Mouse (Mus musculus) neural tube, embryonic 13.5 days (tissue): ENCODE data around the gene Utrn. TPM values are rescaled to one million over a fixed set of nuclear protein-coding genes. Genes with fewer than 3 reads are reported as not detected.

Experiments
- ATAC-seq: fragments of 200-750 bp; cut with Nextera tagmentation; 2 replicates; pipeline ENCODE4 v1.8.0; 2017; ENCODE audit warnings: low read depth, mild to moderate bottlenecking, moderate TSS enrichment, moderate library complexity
- H3K27ac ChIP-seq: fragments of 300-500 bp; sonication (generic); replicated peaks from 2 replicates; pipeline ENCODE4 v1.5.1; 2015; ENCODE audit warnings: moderate library complexity, mild to moderate bottlenecking, inconsistent platforms
- H3K27me3 ChIP-seq: fragments of 300-500 bp; sonication (generic); 2 replicates; pipeline ENCODE4 v1.6.1; 2015; ENCODE audit warnings: mild to moderate bottlenecking, inconsistent platforms
- H3K36me3 ChIP-seq: fragments of 300-500 bp; sonication (generic); 2 replicates; pipeline ENCODE4 v1.6.1; 2015; ENCODE audit warnings: mild to moderate bottlenecking, inconsistent platforms
- H3K4me1 ChIP-seq: fragments of 300-500 bp; sonication (generic); replicated peaks from 2 replicates; pipeline ENCODE4 v1.6.1; 2015; ENCODE audit warnings: inconsistent platforms
- H3K4me2 ChIP-seq: fragments of 300-500 bp; sonication (generic); 2 replicates; pipeline ENCODE4 v1.6.1; 2015; ENCODE audit warnings: inconsistent platforms, mild to moderate bottlenecking, moderate library complexity
- H3K4me3 ChIP-seq: fragments of 300-500 bp; sonication (generic); 2 replicates; pipeline ENCODE4 v1.5.1; 2015; ENCODE audit warnings: mild to moderate bottlenecking, inconsistent platforms
- H3K9ac ChIP-seq: fragments of 300-500 bp; sonication (generic); 2 replicates; pipeline ENCODE4 v1.6.1; 2015; ENCODE audit warnings: moderate library complexity, mild to moderate bottlenecking, inconsistent platforms
- H3K9me3 ChIP-seq: fragments of 300-500 bp; sonication (generic); 2 replicates; pipeline ENCODE4 v1.6.1; 2016; ENCODE audit warnings: inconsistent platforms
- WGBS: fragments of 180-500 bp; shearing (Covaris S2); methylation state at CpG from one replicate; pipeline ENCODE4 v1.1.7; 2015; 5-methylcytosine and 5-hydroxymethylcytosine counted together
- polyA plus RNA-seq: library from polyadenylated mRNA; unstranded; fragments of >200 nt; fragmentation: Nextera tagmentation; extraction: Ambion mirVana; gene quantifications from 2 replicates; pipeline ENCODE4 v1.2.1, GENCODE M21; 2015

Utrn gene
- polyA plus RNA-seq, 1 experiment from 2014 or later, result 34.3 TPM

- Histone ChIP-seq H3K27me3 (no peaks in the 10 kb centered on the region), H3K9me3 (no peaks in the 10 kb centered on the region), H3K27ac (no peak overlapping the region), H3K4me3 (no peak overlapping the region), H3K9ac (no peak overlapping the region), H3K4me2 (no peak overlapping the region), H3K4me1 (peaks cover 14% of the 10 kb centered on the region), H3K36me3 (peaks cover 13% of the 10 kb centered on the region)
- no peak for ATAC-seq
- 71% methylated on average over 9 of the region's 9 CpGs for WGBS
Observed at GRCm38 (mm10) chr10:12737926-12738325, 131.2 kb downstream of the Utrn start.

DNA sequence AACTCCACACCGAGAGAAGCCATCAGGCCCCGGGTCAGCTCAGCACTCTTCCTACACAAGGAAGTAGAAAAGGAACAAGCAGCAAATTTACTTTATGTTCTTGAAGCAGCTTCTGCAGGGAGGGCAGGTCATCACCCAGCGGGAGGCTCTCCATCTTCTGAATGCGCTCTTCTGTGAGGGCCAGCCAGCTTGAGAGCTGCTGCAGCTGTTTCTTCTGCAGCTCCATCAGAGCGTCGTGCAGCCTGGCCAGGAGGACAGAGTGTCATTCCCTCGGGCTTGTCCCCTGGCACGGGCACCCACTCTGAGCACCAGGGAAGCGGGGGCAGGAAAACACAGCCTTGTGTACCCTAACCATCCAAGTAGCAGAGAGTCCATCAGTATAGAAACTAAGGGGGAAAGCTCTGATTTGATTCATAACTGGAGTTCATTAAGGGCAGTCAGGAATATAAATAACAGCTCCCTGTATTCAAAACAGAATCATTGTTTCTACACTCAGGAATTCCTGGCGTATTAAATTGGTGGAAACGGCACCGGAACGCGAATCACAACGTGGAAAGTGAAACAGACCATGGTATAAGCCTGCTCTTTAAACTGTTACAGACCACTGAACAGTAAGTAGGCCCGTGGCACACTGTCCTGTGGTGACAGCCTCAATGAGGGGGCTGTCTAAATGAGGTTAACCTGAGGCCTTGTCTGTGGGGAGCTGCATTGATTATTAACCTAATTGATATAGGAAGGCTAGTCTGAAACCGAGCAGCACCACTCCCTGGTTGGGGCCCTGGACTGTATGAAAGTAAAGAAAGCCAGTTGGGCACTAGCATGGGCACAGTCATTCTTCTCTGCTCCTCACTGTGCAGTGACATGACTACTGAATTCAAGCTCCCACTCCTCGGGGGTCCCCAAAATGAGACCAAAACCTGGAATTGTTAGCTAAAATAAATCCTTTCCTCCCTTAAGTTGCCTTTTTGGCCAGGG lies 132.0 kb downstream of the Utrn start:
- Histone ChIP-seq H3K9ac (no peak overlapping the region), H3K4me3 (no peak overlapping the region), H3K4me2 (no peak overlapping the region), H3K36me3 (peaks cover 13% of the 10 kb centered on the region), H3K27ac (0 out of 2 replicates have a peak overlapping the region, but pooled peaks have one; percentile 25), H3K27me3 (no peaks in the 10 kb centered on the region), H3K9me3 (no peaks in the 10 kb centered on the region), H3K4me1 (peaks cover 14% of the 10 kb centered on the region)
- WGBS, result 28% methylated on average over 18 of the region's 18 CpGs
- peak; percentile 67 for ATAC-seq

GRCm38 (mm10) chr10:12735695-12736094 lies 133.5 kb downstream of the Utrn start:
- peaks cover 15% of the 10 kb centered on the region for H3K4me1 ChIP-seq
- WGBS, result 100% methylated on average over 1 of the region's 1 CpGs

DNA sequence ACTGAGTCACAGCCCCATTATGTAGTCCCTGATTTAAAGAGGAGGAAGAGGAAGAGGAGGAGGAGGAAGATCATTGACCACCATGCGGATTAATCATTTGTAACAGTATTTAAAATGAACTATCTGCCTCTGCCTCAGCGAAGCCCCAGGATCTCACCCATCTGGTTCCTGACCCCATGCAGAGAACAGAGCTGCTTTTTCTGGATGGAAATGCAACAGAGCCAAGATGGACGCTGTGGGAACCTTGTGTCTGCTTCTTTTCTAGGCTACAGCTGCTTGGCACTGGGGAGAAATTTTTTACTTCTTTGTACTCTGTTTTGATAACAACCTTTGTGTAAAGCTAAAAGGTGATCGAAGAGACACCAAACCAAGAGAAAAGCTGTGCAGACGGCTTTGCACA lies 137.7 kb downstream of the Utrn start:
- peaks cover 6% of the 10 kb centered on the region; the same call in 1 of the 2 replicates for H3K4me1 ChIP-seq
- no peak for ATAC-seq

More at GRCm38 (mm10) chr10:12735695-12736094, 133.5 kb downstream of the Utrn start:
- Histone ChIP-seq H3K9me3 (no peaks in the 10 kb centered on the region), H3K27ac (no peak overlapping the region), H3K4me3 (no peak overlapping the region), H3K27me3 (no peaks in the 10 kb centered on the region), H3K9ac (no peak overlapping the region), H3K36me3 (peaks cover 13% of the 10 kb centered on the region), H3K4me2 (no peak overlapping the region)
- ATAC-seq, result no peak

DNA sequence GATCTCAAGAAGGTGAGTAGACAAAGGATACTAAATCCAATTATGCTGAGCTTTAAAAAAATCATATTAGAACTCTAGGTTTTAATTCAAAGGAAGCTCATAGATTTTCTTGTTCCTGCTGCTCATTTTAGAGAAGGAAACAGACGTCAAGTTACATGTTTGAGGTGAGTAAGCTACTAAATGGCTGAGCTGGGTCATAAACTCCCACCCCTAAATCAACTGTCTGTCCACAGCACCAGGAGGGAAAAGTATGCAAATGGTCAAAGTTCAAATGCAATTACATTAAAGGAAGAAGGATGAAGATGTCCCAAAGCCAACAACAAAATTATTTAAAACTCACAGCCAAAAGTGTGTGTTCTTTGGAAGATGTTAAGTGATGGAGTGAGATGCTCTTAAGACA lies 139.5 kb downstream of the Utrn start:
- H3K4me1 ChIP-seq, result peaks cover 24% of the 10 kb centered on the region
- H3K36me3 ChIP-seq, result peaks cover 6% of the 10 kb centered on the region
- no peak overlapping the region for H3K4me3 ChIP-seq
- no peak overlapping the region for H3K9ac ChIP-seq
- H3K27ac ChIP-seq, result no peak overlapping the region
- H3K9me3 ChIP-seq, result no peaks in the 10 kb centered on the region
- 50% methylated on average over 1 of the region's 1 CpGs for WGBS
- H3K27me3 ChIP-seq, result no peaks in the 10 kb centered on the region
- ATAC-seq, result no peak
- no peak overlapping the region for H3K4me2 ChIP-seq

More for the DNA sequence above, 137.7 kb downstream of the Utrn start:
- no peaks in the 10 kb centered on the region for H3K27me3 ChIP-seq
- peaks cover 13% of the 10 kb centered on the region for H3K36me3 ChIP-seq
- no peak overlapping the region for H3K9ac ChIP-seq
- H3K9me3 ChIP-seq, result no peaks in the 10 kb centered on the region
- 66% methylated on average over 5 of the region's 5 CpGs for whole genome bisulfite sequencing
- H3K27ac ChIP-seq, result no peak overlapping the region
- no peak overlapping the region for H3K4me2 ChIP-seq
- H3K4me3 ChIP-seq, result no peak overlapping the region

- 88% methylated on average over 5 of the region's 5 CpGs for WGBS
- Histone ChIP-seq H3K4me1 (peaks cover 30% of the 10 kb centered on the region), H3K9ac (no peak overlapping the region), H3K4me3 (no peak overlapping the region), H3K27ac (no peak overlapping the region), H3K4me2 (no peak overlapping the region), H3K9me3 (no peaks in the 10 kb centered on the region), H3K36me3 (peaks cover 5% of the 10 kb centered on the region), H3K27me3 (no peaks in the 10 kb centered on the region)
- ATAC-seq, result no peak
Observed at GRCm38 (mm10) chr10:12729033-12729432, 140.1 kb downstream of the Utrn start.

DNA sequence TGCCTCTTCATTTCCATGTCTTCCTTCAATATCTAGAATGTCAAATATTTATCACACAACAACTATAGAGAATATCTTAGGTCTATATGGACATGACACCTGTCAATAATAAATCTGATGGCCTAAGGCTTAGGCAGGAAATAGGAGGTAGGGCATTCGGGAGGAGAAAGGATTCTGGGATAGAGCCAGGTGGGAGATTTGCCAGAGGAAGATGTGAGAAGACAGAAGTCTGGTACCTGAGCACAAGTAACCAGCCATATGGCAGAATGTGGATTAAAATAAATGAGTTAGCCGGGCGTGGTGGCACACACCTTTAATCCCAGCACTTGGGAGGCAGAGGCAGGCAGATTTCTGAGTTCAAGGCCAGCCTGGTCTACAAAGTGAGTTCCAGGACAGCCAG lies 141.3 kb downstream of the Utrn start:
- no peak overlapping the region for H3K4me2 ChIP-seq
- H3K27me3 ChIP-seq, result no peaks in the 10 kb centered on the region
- H3K4me3 ChIP-seq, result no peak overlapping the region
- no peak overlapping the region for H3K27ac ChIP-seq
- ATAC-seq, result no peak
- H3K36me3 ChIP-seq, result no peaks in the 10 kb centered on the region
- H3K9ac ChIP-seq, result no peak overlapping the region
- H3K9me3 ChIP-seq, result no peaks in the 10 kb centered on the region
- peaks cover 34% of the 10 kb centered on the region for H3K4me1 ChIP-seq
- 94% methylated on average over 3 of the region's 3 CpGs for WGBS

- H3K9me3 ChIP-seq, result no peaks in the 10 kb centered on the region
- no peaks in the 10 kb centered on the region for H3K36me3 ChIP-seq
- peaks cover 34% of the 10 kb centered on the region for H3K4me1 ChIP-seq
- peak; percentile 36 for ATAC-seq
- H3K27me3 ChIP-seq, result no peaks in the 10 kb centered on the region
- H3K9ac ChIP-seq, result no peak overlapping the region
- H3K4me2 ChIP-seq, result no peak overlapping the region
- 39% methylated on average over 13 of the region's 13 CpGs for WGBS
- H3K4me3 ChIP-seq, result no peak overlapping the region
- H3K27ac ChIP-seq, result no peak overlapping the region
Observed at GRCm38 (mm10) chr10:12726041-12726608, 143.0 kb downstream of the Utrn start.

- 54% methylated on average over 14 of the region's 14 CpGs for WGBS
- H3K4me2 ChIP-seq, result no peak overlapping the region
Observed at GRCm38 (mm10) chr10:12724247-12725001, 144.7 kb downstream of the Utrn start.

DNA sequence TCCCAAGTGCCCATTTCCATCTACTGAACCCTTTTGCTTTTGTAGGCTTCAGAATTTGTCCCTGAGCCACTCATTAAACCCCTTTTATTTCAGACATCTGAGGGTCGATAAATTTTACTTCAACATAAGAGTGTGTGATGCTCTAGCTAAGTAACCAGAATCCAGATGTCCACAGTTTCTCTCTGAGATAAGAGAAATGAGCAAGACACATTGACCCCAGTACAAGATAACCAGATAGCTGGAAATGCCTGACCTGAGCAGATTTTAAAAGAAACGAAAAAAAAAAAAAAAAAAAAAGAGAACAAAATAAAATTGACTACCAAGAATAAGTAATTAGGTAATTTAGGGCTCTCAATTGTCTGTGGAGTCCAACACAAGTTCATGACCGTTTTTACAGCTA lies 145.9 kb downstream of the Utrn start:
- no peak overlapping the region for H3K4me3 ChIP-seq
- H3K9ac ChIP-seq, result no peak overlapping the region
- H3K27ac ChIP-seq, result no peak overlapping the region
- WGBS, result 55% methylated on average over 3 of the region's 3 CpGs
- H3K4me1 ChIP-seq, result peaks cover 31% of the 10 kb centered on the region
- H3K27me3 ChIP-seq, result no peaks in the 10 kb centered on the region
- 0 out of 2 replicates have a peak, but pooled peaks cover 3% of the 10 kb centered on the region for H3K36me3 ChIP-seq
- no peak for ATAC-seq
- no peak overlapping the region for H3K4me2 ChIP-seq
- no peaks in the 10 kb centered on the region for H3K9me3 ChIP-seq

More at GRCm38 (mm10) chr10:12724247-12725001, 144.7 kb downstream of the Utrn start:
- Histone ChIP-seq H3K9ac (no peak overlapping the region), H3K36me3 (0 out of 2 replicates have a peak, but pooled peaks cover 1% of the 10 kb centered on the region), H3K27ac (peak overlapping the region; percentile 72), H3K27me3 (no peaks in the 10 kb centered on the region), H3K4me1 (peaks cover 31% of the 10 kb centered on the region), H3K9me3 (no peaks in the 10 kb centered on the region), H3K4me3 (no peak overlapping the region)
- peak; percentile 72; the same call in 1 of the 2 replicates for ATAC-seq

DNA sequence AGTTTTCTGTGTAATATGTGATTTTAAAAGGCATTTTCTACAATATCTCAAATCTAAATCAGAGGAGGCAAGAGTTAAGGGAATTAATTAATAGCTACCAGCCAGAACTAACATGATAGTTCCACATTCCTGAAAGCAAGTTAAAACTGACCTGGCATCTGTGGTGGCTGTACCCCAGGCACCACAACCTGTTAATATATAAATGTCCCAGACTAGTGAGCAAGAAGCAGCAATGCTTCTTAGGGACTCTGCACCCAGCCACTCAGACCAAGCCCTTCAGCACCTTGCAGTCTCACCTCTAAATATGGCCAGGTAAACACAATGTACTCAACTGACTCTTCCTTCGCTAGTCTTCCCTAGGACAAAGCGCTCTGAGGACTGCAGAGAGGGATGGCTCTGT lies 147.1 kb downstream of the Utrn start:
- H3K36me3 ChIP-seq, result 0 out of 2 replicates have a peak, but pooled peaks cover 3% of the 10 kb centered on the region

More for the DNA sequence above, 147.1 kb downstream of the Utrn start:
- Histone ChIP-seq H3K9me3 (no peaks in the 10 kb centered on the region), H3K27ac (no peak overlapping the region), H3K27me3 (no peaks in the 10 kb centered on the region), H3K4me2 (no peak overlapping the region), H3K4me1 (peaks cover 31% of the 10 kb centered on the region), H3K9ac (no peak overlapping the region), H3K4me3 (no peak overlapping the region)
- ATAC-seq, result no peak
- 85% methylated on average over 2 of the region's 2 CpGs for WGBS
